Mouse (Mus musculus) lung, adult 2 months (tissue): ENCODE measurements around the gene Nhs.

ENCODE experiments used
- CTCF ChIP-seq: fragments of 200-500 bp; IDR thresholded peaks from 2 replicates; pipeline ENCODE4 v1.5.1; 2011; ENCODE audit warnings: mild to moderate bottlenecking, low read length, control low read depth; ENCODE audit not compliant: insufficient read depth
- POLR2A ChIP-seq: fragments of 200-500 bp; IDR thresholded peaks from 2 replicates; pipeline ENCODE4 v1.6.1; 2011; ENCODE audit warnings: low read depth, mild to moderate bottlenecking, control low read depth, low read length, borderline replicate concordance; ENCODE audit errors: extremely low read depth

DNA sequence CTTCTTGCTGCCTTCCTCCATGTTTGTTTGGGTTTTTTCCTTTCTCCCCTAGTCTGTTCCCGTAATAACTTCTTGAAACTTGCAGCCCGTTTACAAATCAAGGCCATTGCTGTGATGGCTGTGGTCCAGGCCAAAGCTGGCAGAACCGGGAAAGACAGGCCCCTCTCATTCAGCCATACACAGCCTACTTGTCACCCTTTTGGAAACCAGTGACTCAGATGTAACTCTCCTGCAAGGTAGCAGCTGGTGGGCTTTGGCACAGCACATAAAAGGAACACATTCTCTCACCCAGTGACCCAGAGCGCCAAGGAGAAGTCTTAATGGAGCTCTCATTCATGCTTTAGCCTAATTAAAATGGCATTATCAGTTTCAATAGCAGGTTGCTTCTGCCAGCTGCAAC lies 72.2 kb downstream of the Nhs start:
- no peak for TF ChIP-seq CTCF
- TF ChIP-seq POLR2A, result no peak
